Mouse (Mus musculus) heart, postnatal 10 days (tissue): Measurements from ENCODE around the gene Snapc4. TPM values are rescaled to one million over a fixed set of nuclear protein-coding genes. Genes with fewer than 3 reads are reported as not detected.

Experiments used
- DNase-seq, 2 experiments: peaks; one replicate each; pipeline ENCODE4 v3.0.0; 2021
- intact Hi-C: fragments of 180-260 bp; cut with DNase I; formaldehyde crosslinking; loops from one replicate; pipeline ENCODE4 v1.15.1; 2025
- total RNA-seq, 2 experiments: library from RNA; stranded (reverse); gene quantifications; 2 replicates each; pipeline ENCODE4 v1.2.3; 2021

Snapc4 gene
- total RNA-seq, 2 experiments from 2014 or later = 13.0 to 15.5 TPM

GRCm38 (mm10) chr2:26316576-26317246, 63.7 kb downstream of the Snapc4 start:
- DNase-seq = no peak
- intact Hi-C loops = loop anchor here (5.0 kb wide), 1 partner anchor 36 kb away; the partner anchor contains the start of gene Dnlz

DNA sequence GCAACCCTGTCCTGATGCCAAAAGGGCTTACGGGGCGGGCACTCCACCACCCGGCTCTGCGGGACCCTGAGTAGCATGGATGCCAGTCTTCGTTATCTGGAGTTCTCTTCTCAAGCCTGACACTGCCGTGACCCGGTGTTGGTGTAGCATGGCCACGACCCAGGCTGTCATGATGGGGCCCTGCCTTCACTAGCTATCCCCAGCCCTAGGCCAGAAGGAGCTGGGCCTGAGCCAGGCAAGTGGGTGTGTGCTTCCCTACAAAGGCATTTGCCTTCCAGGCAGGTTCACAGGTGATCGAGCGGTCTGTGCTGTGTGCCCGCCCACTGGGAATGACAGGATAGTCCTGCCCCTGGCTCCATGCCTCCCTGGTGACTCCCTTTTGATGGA, 64.5 kb downstream of the Snapc4 start:
- DNase-seq = peak in 1 of 2 experiments; percentile 68
- intact Hi-C loops = loop anchor here (5.0 kb wide), 1 partner anchor 36 kb away; the partner anchor contains the start of gene Dnlz

GRCm38 (mm10) chr2:26315072-26315924, 65.2 kb downstream of the Snapc4 start, which contains the start of gene Gpsm1:
Gene Gpsm1, plus strand, starts transcription at chr2:26315515.
- intact Hi-C loops = loop anchor here (5.0 kb wide), 1 partner anchor 37 kb away; the partner anchor contains the start of gene Dnlz
- peak; percentile 87 to 88 for DNase-seq

- DNase-seq = peak; percentile 79 to 81
- intact Hi-C loops = loop anchor here (5.0 kb wide), 1 partner anchor 38 kb away; the partner anchor contains the start of gene Dnlz
These were observed 66.0 kb downstream of the Snapc4 start for GRCm38 (mm10) chr2:26314281-26315071.

DNA sequence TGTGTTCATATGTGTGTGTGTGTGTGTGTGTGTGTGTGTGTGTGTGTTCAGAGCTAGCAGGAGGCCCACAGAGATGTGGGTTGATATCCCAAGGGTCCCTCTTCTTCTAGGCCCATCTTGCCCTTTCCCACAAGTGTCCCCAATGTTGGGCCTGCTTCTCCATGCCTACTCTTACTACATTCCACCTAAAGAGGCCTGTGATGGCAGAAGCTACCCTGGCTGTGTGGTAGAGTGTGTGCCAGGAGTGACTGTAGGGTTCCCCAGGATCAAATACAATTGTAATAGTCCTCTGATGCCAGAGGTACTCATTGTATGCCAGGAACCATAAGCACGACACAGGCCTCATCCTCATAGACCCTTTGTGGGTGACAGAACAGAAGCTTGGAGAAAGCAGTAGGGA, 67.1 kb downstream of the Snapc4 start:
- intact Hi-C loops = no loop called here
- no peak for DNase-seq

DNA sequence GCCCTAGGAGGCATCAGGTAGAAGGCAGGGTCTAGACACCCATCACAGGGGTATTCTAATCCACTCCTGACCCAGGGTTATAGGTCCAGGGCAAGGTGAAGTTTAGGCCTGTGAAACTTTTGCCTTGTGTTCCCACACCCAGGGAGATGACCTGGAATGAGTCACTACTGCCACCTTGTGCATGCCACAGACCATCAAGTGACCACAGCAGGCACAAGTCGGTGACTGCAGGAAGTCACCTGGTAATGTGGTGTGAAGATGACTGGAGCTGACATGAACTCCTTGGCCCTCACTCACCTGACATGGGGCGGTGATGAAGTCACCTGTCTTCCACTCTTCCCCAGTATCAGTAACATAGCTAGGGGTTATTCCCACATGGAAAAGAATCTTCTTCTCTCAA, 67.6 kb downstream of the Snapc4 start:
- DNase-seq = peak in 1 of 2 experiments; percentile 42
- intact Hi-C loops = no loop called here

Other genes with a start within 250 kb of the Snapc4 start
- gene Lhx3, start 172.4 kb downstream of the Snapc4 start, total RNA-seq = not detected
- gene Qsox2, start 143.1 kb downstream of the Snapc4 start, total RNA-seq = 10 to 100 TPM; 11.8 to 12.8 TPM
- under 1 TPM; 0.05 to 0.22 TPM for gene Ccdc187, start 86.1 kb downstream of the Snapc4 start, total RNA-seq
- 100 to 1,000 TPM; 168 to 234 TPM for gene Gpsm1, start 65.1 kb downstream of the Snapc4 start, total RNA-seq
- 10 to 100 TPM; 14.8 to 16.3 TPM for gene Dnlz, start 28.5 kb downstream of the Snapc4 start, total RNA-seq
- gene Card9, start 19.7 kb downstream of the Snapc4 start, total RNA-seq = 1 to 10 TPM; 1.2 to 1.3 TPM
- gene Entr1, start 8.7 kb upstream of the Snapc4 start, total RNA-seq = 10 to 100 TPM; 58.5 to 58.8 TPM
- gene Pmpca, start 8.7 kb upstream of the Snapc4 start, total RNA-seq = 100 to 1,000 TPM; 116 to 130 TPM
- 10 to 100 TPM; 15.3 to 17.1 TPM for gene Inpp5e, start 28.6 kb upstream of the Snapc4 start, total RNA-seq
- gene Sec16a, start 64.6 kb upstream of the Snapc4 start, total RNA-seq = 10 to 100 TPM; 38.2 to 45.5 TPM
- gene Notch1, start 136.0 kb upstream of the Snapc4 start, total RNA-seq = 10 to 100 TPM; 54.0 to 54.3 TPM
- gene Egfl7, start 199.4 kb upstream of the Snapc4 start, total RNA-seq = 100 to 1,000 TPM; 325 to 346 TPM
- under 1 TPM in 1 of 2 experiments, not detected in 1; 0.36 TPM for gene Gm20532, start 206.0 kb upstream of the Snapc4 start, total RNA-seq
- 10 to 100 TPM; 53.3 to 78.7 TPM for gene Agpat2, start 223.8 kb upstream of the Snapc4 start, total RNA-seq
- gene Fam69b, start 247.8 kb upstream of the Snapc4 start, total RNA-seq = 10 to 100 TPM; 13.8 to 16.8 TPM